Mouse (Mus musculus): ENCODE results near the gene Zfp961. TPM values are rescaled to one million over a fixed set of nuclear protein-coding genes. Genes with fewer than 3 reads are reported as not detected.
"Not testable (repeated sequence)": the region's sequence is repeated elsewhere in the genome, so short reads cannot be mapped to it uniquely, and the experiment has no call there.

Zfp961 gene
- 2.9 and 3.8 TPM in 2 replicates for polyA plus RNA-seq (2012; rRNA removed)

GRCm38 (mm10) chr8:71950482-71951221, at the start of gene Zfp961:
Zfp961 (plus strand) TSS chr8:71951038.
- H3K4me3 ChIP-seq (ENCODE audit: extremely low read depth, insufficient read depth, insufficient read length) = peak within 1 kb of the TSS; percentile 77
- no peaks in the 10 kb centered on the region for H3K36me3 ChIP-seq (ENCODE audit: control insufficient read depth, insufficient read depth, low read length)
- peak; percentile 98 to 99 for DNase-seq (ENCODE audit: low read depth in 1 of 2, low spot score in 2 of 2)
- peaks cover 8% of the 10 kb centered on the region for H3K4me1 ChIP-seq (ENCODE audit: control insufficient read depth, insufficient read depth, insufficient read length)
- WGBS = 5% methylated on average over 34 of the region's 34 CpGs
- TF ChIP-seq POLR2A (IDR thresholded peaks at IDR 0.05; ENCODE audit: low read depth, low read length) (peak; percentile 71), CTCF (IDR thresholded peaks at IDR 0.05; ENCODE audit: extremely low read depth, insufficient read depth, insufficient read length, insufficient replicate concordance) (no peak)
- H3K27ac ChIP-seq (ENCODE audit: insufficient read depth, low read length) = peak within 1 kb of the TSS; percentile 75
- no peaks in the 10 kb centered on the region for H3K27me3 ChIP-seq (ENCODE audit: control insufficient read depth, insufficient read depth, low read length)

DNA sequence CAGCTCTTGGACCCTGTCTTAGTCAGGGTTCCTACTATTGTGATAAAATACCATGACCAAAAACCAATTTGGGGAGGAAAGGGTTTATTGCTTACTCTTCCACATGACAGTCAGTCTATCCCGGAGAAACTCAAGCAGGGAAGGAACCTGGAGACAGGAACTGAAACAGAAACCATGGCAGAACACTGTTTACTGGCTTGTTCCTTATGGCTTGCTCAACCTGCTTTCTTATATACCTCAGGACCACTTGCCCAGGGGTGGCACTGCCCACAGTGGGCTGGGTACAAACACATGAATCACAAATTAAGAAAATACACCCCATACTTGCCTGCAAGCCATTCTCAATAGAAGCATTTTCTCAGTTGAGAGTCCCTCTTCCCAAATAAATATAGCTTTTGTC, 47.8 kb upstream of the Zfp961 start:
- 73% methylated on average over 1 of the region's 1 CpGs for WGBS
- H3K36me3 ChIP-seq (ENCODE audit: control insufficient read depth, insufficient read depth, low read length); H3K27ac ChIP-seq (ENCODE audit: insufficient read depth, low read length); H3K4me1 ChIP-seq (ENCODE audit: control insufficient read depth, insufficient read depth, insufficient read length); H3K4me3 ChIP-seq (ENCODE audit: extremely low read depth, insufficient read depth, insufficient read length); H3K27me3 ChIP-seq (ENCODE audit: control insufficient read depth, insufficient read depth, low read length); DNase-seq (ENCODE audit: low read depth in 1 of 2, low spot score in 2 of 2): not testable (repeated sequence)

DNA sequence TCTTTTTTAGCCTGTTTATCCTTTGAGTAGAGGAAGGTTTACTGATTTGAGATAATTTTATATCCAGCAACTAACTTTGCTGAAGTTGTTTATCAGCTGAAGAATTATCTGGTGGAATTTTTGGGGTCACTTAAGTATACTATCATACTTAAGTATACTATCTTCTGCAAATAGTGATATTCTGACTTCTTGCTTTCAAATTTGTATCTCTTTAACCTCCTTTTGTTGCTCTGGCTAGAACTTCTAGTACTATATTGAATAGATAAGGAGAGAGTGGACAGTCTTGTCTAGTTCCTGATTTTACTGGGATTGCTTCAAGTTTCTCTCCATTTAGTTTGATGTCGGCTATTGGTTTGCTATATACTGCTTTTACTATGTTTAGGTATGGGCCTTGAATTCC, 44.0 kb upstream of the Zfp961 start:
- Histone ChIP-seq H3K36me3 (ENCODE audit: control insufficient read depth, insufficient read depth, low read length) (no peaks in the 10 kb centered on the region), H3K4me1 (ENCODE audit: control insufficient read depth, insufficient read depth, insufficient read length) (no peaks in the 10 kb centered on the region), H3K4me3 (ENCODE audit: extremely low read depth, insufficient read depth, insufficient read length) (no peak overlapping the region), H3K27ac (ENCODE audit: insufficient read depth, low read length) (no peak overlapping the region), H3K27me3 (ENCODE audit: control insufficient read depth, insufficient read depth, low read length) (no peaks in the 10 kb centered on the region)
- DNase-seq (ENCODE audit: low read depth in 1 of 2, low spot score in 2 of 2) = no peak
- TF ChIP-seq POLR2A (IDR thresholded peaks at IDR 0.05; ENCODE audit: low read depth, low read length) = no peak
- TF ChIP-seq CTCF (IDR thresholded peaks at IDR 0.05; ENCODE audit: extremely low read depth, insufficient read depth, insufficient read length, insufficient replicate concordance) = no peak
- WGBS = 96% methylated on average over 1 of the region's 1 CpGs

GRCm38 (mm10) chr8:71907798-71908257, 43.0 kb upstream of the Zfp961 start:
- DNase-seq (ENCODE audit: low read depth in 1 of 2, low spot score in 2 of 2) = no peak
- Histone ChIP-seq H3K36me3 (ENCODE audit: control insufficient read depth, insufficient read depth, low read length) (no peaks in the 10 kb centered on the region), H3K27ac (ENCODE audit: insufficient read depth, low read length) (no peak overlapping the region), H3K4me1 (ENCODE audit: control insufficient read depth, insufficient read depth, insufficient read length) (no peaks in the 10 kb centered on the region), H3K4me3 (ENCODE audit: extremely low read depth, insufficient read depth, insufficient read length) (peak overlapping the region; percentile 97; the same call in 1 of the 2 replicates), H3K27me3 (ENCODE audit: control insufficient read depth, insufficient read depth, low read length) (no peaks in the 10 kb centered on the region)
- TF ChIP-seq POLR2A (IDR thresholded peaks at IDR 0.05; ENCODE audit: low read depth, low read length) (no peak), CTCF (IDR thresholded peaks at IDR 0.05; ENCODE audit: extremely low read depth, insufficient read depth, insufficient read length, insufficient replicate concordance) (no peak)
- WGBS = 93% methylated on average over 5 of the region's 5 CpGs

- peak; percentile 7; the same call in 1 of the 2 replicates for TF ChIP-seq POLR2A (IDR thresholded peaks at IDR 0.05; ENCODE audit: low read depth, low read length)
- TF ChIP-seq CTCF (IDR thresholded peaks at IDR 0.05; ENCODE audit: extremely low read depth, insufficient read depth, insufficient read length, insufficient replicate concordance) = peak; percentile 41; the same call in 1 of the 2 replicates
- peak; percentile 61 to 83 for DNase-seq (ENCODE audit: low read depth in 1 of 2, low spot score in 2 of 2)
- Histone ChIP-seq H3K4me3 (ENCODE audit: extremely low read depth, insufficient read depth, insufficient read length) (peak within 1 kb of the TSS; percentile 97), H3K36me3 (ENCODE audit: control insufficient read depth, insufficient read depth, low read length) (no peaks in the 10 kb centered on the region), H3K4me1 (ENCODE audit: control insufficient read depth, insufficient read depth, insufficient read length) (no peaks in the 10 kb centered on the region), H3K27ac (ENCODE audit: insufficient read depth, low read length) (peak within 1 kb of the TSS; percentile 97), H3K27me3 (ENCODE audit: control insufficient read depth, insufficient read depth, low read length) (no peaks in the 10 kb centered on the region)
- WGBS = 9% methylated on average over 47 of the region's 47 CpGs
Observed at GRCm38 (mm10) chr8:71908309-71909261, 42.3 kb upstream of the Zfp961 start, which contains the start of the genes Zfp882 and Zfp617. Zfp882 (plus strand) TSS chr8:71908608. Zfp617 (plus strand) TSS chr8:71908635.

DNA sequence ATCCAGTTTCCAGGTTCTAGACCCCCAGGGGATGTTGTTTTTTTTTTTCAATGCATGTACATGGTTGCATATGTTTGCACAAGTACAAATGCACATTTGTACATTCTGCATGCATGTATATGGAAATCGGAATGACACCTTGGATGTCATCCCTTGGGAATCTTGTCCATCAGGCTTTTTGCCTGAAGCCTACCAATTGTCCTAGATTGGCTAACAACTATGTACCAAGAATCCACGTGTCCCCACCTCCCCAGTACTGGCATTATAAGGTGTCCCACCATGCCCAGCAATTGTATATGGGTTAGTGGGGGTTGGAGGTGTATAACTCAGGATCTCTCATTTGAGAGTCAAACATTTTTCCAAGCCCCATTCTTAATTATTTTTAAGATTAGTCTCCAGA, 38.6 kb upstream of the Zfp961 start:
- Histone ChIP-seq H3K27me3 (ENCODE audit: control insufficient read depth, insufficient read depth, low read length) (no peaks in the 10 kb centered on the region), H3K4me1 (ENCODE audit: control insufficient read depth, insufficient read depth, insufficient read length) (no peaks in the 10 kb centered on the region), H3K27ac (ENCODE audit: insufficient read depth, low read length) (no peak overlapping the region), H3K4me3 (ENCODE audit: extremely low read depth, insufficient read depth, insufficient read length) (no peak overlapping the region), H3K36me3 (ENCODE audit: control insufficient read depth, insufficient read depth, low read length) (peaks cover 5% of the 10 kb centered on the region)
- 80% methylated on average over 2 of the region's 2 CpGs for WGBS
- TF ChIP-seq POLR2A (IDR thresholded peaks at IDR 0.05; ENCODE audit: low read depth, low read length) = no peak
- TF ChIP-seq CTCF (IDR thresholded peaks at IDR 0.05; ENCODE audit: extremely low read depth, insufficient read depth, insufficient read length, insufficient replicate concordance) = no peak
- no peak for DNase-seq (ENCODE audit: low read depth in 1 of 2, low spot score in 2 of 2)

Measured in spleen, adult 2 months (tissue).